Mouse (Mus musculus): ENCODE results near the gene Slc38a7. TPM values are rescaled to one million over a fixed set of nuclear protein-coding genes. Genes with fewer than 3 reads are reported as not detected.
"Not testable (repeated sequence)": the region's sequence is repeated elsewhere in the genome, so short reads cannot be mapped to it uniquely, and the experiment has no call there.

The Slc38a7 gene
- total RNA-seq, 2 experiments from 2014 or later: 11.5 to 13.0 TPM

DNA sequence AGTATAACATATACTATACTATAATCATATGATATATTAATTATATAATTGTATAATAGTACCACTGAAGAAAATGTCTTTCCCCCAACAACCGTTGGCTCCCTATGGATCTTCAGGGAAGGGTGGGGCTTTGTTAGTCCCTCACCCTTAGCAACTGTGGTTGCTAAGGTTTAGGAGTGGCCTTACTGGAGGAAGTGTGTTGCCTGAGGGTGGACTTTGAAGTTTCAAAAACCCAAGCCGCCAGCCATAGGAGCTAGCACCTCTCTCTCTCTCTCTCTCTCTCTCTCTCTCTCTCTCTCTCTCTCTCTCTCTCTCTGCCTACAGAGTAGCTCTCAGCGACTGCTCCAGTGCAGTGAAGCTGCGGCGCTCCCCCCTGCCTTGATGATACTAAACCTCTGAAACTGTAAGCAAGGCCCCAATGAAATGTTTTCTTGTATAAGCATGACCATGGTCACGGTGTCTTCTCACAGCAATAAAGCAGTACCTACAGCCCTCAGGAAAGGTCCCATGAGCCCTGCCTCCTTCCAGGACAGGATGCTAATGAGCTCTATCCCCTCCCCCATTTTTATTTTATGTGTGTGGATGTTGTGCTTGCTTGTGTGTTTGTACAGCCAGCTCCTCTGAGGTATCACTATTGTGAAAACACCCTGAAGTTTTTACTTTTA, 37.2 kb downstream of the Slc38a7 start:
- no peak for DNase-seq (ENCODE audit: low spot score)
- intact Hi-C loops (cut with DNase I): no loop called here

DNA sequence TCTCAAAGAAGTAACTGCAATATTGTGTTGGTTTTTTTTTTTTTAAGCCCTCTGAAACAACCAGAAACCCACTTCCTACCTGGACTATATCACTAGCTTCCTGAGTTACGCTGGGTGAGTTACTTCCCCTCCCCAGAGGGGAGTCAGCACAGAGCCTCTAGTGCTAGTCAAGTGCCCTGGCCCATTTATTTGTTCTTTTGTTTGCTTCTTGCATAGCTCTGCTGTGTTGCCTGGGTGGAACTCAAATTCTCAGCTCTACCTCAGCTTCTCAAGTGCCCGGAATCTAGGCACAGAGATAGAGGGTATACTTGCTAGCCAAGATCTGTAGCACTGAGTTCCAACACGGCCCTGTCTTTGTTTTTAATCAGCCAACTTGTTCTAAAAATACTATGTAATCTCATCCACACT, 43.2 kb downstream of the Slc38a7 start:
- intact Hi-C loops (cut with DNase I): no loop called here
- no peak for DNase-seq (ENCODE audit: low spot score)

GRCm38 (mm10) chr8:95809116-95809515, 44.2 kb downstream of the Slc38a7 start:
- intact Hi-C loops (cut with DNase I): loop anchor here (2.0 to 5.0 kb wide), 2 partner anchors 44 to 78 kb away; partner anchors contain the start of genes Got2 and Slc38a7

DNA sequence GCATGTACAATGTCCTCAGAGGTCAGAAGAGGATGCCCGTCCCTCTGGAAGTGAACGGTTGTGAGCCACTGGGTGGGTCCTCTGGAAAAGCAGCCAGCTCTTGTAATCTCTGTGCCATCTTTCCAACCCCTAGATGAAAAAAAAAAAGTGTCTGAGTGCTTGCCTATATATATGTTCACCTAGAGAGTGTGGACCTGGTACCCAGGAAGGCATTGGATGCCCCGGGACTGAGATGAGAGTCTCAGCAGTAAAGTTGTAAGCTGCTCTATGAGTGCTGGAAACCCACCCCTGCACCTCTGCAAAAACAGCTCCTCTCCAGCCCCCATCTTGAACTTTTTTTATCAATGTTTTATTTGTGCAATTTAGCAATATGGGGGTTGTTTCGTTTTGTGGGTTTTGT, 44.7 kb downstream of the Slc38a7 start:
- intact Hi-C loops (cut with DNase I): loop anchor here (2.0 to 5.0 kb wide), 2 partner anchors 44 to 79 kb away; partner anchors contain the start of genes Got2 and Slc38a7

More at GRCm38 (mm10) chr8:95809116-95809515, 44.2 kb downstream of the Slc38a7 start:
- DNase-seq (ENCODE audit: low spot score): no peak

DNA sequence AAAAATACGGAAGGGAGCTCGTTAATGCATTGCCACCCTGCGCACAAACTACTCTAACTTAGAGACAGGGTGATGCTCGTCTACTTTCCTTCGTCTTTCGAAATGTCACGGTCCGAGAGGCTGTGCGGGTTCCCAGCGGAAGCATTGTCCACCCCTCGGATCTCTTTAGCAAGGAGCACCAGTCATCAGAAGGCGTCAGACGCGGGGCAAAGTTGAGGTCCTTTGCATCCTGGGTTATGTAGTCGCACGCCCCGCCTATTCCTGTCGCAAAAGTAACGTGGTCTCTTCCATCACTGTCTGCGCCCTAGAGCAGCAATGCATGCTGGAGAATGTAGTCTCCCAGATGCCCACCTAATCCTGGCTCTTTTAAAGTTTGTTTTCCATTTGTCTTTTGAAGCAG, 45.5 kb downstream of the Slc38a7 start:
- DNase-seq (ENCODE audit: low spot score): peak; percentile 87
- intact Hi-C loops (cut with DNase I): loop anchor here (2.0 to 5.0 kb wide), 2 partner anchors 45 to 79 kb away; partner anchors contain the start of genes Got2 and Slc38a7

More for the DNA sequence above, 44.7 kb downstream of the Slc38a7 start:
- DNase-seq (ENCODE audit: low spot score): no peak

DNA sequence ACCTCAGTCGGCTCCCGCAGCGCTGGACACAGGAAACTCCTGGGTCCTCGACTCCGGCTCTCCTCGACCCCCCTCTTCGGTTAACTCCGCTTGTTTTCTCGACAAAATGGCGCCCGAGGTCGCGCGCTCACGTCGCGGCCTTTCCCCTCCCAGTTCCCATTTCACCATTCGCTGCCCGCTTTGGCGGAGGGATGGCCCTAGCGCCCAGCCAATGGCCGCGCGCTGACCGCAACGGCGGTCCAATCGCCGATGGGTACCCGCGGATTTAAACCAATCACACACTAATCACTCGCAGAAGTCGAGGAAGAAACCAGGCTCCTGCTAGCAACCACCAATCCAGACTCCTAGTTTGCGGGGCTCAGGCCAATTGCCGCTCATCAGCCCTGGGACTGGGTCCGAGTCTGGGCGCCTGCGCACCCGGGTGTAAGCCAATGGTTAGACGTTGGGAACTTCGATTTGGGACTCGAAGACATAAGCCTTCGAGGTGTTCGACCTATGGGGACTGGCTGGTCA, 46.0 kb downstream of the Slc38a7 start, which contains the start of gene Cnot1:
Gene Cnot1 (minus strand): TSS at position 134 of the 513 bp plus-strand sequence.
- peak; percentile 96 for DNase-seq (ENCODE audit: low spot score)
- intact Hi-C loops (cut with DNase I): loop anchor here (5.0 kb wide), 1 partner anchor 80 kb away; the partner anchor contains the start of gene Got2

- intact Hi-C loops (cut with DNase I): loop anchor here (5.0 kb wide), 1 partner anchor 81 kb away; the partner anchor contains the start of gene Got2
- DNase-seq (ENCODE audit: low spot score): no peak
Measured at GRCm38 (mm10) chr8:95806461-95807191, 46.7 kb downstream of the Slc38a7 start.

DNA sequence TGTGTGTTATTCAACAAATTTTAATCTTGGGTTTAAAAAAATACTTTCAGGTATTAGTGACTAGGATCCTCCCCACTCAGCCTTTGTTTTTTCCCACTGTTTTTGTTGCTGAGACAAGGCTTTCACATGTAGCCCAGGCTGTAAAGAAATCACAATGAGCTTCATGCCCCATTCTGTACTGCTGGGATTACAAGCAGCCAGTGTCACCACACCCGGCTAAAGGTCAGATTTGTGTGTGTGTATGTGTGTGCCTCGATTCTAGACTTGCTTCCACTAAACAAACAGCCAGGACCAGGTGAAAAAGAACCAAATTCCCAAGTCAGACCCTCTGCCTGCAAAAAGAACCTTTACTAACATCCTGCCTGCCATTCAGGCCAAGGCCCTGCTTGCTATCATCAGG, 47.9 kb downstream of the Slc38a7 start:
- DNase-seq (ENCODE audit: low spot score): no peak

DNA sequence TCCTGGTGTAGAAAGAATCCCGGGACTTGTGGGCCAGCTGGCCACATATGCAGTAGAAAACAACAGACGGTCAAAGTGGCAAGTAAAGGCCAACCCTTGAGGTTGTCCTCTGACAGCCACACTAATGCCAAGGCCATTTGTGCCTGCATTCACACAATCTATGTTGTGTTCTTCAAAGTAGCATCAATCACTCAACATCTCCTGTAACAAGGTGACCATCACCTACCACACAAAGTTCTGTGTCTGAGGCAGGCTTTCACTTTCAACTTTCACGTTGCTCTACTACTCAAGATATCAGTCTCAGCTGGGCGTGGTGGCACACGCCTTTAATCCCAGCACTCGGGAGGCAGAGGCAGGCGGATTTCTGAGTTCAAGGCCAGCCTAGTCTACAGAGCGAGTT, 51.1 kb downstream of the Slc38a7 start:
- DNase-seq (ENCODE audit: low spot score): no peak
- intact Hi-C loops (cut with DNase I): no loop called here

More for the DNA sequence above, 47.9 kb downstream of the Slc38a7 start:
- intact Hi-C loops (cut with DNase I): loop anchor here (5.0 kb wide), 1 partner anchor 82 kb away; the partner anchor contains the start of gene Got2

DNA sequence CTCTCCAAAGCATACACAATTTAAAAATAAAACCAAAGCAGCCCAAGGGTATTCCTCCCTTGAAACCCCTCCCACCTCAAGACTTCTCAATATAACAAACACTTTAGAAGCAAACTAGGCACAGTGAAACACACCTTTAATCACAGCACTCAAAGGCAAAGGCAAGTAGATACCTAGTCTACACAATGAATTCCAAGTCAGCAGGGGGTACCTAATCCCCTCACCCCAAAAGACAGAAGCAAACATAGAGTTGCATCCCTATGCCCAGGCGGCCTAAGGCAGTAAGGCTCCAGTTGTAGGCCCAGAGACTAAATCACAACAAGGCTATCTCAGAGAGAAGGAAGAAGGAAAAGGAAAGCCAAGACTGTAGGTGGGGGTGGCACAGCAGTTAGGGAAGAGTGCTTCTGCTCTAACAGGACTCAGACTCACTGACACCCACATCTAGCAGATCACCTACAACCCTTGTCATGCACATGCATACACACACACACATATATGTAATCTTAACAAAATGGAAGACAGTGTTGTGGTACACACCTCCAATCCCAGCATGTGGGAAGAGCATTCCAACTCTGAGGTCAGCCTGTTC, 51.8 kb downstream of the Slc38a7 start:
- intact Hi-C loops (cut with DNase I): no loop called here
- no peak for DNase-seq (ENCODE audit: low spot score)

GRCm38 (mm10) chr8:95800353-95800752, 53.0 kb downstream of the Slc38a7 start:
- DNase-seq (ENCODE audit: low spot score): no peak
- intact Hi-C loops (cut with DNase I): no loop called here

- intact Hi-C loops (cut with DNase I): no loop called here
- DNase-seq (ENCODE audit: low spot score): no peak
Measured at GRCm38 (mm10) chr8:95799891-95800290, 53.4 kb downstream of the Slc38a7 start.

GRCm38 (mm10) chr8:95799117-95799516, 54.2 kb downstream of the Slc38a7 start:
- intact Hi-C loops (cut with DNase I): no loop called here
- DNase-seq (ENCODE audit: low spot score): no peak

GRCm38 (mm10) chr8:95795333-95796061, 57.8 kb downstream of the Slc38a7 start:
- DNase-seq (ENCODE audit: low spot score); intact Hi-C loops (cut with DNase I): not testable (repeated sequence)

Other genes starting within 250 kb of the Slc38a7 start
- gene Gins3, start 220.1 kb downstream of the Slc38a7 start, total RNA-seq (2021): 1 to 10 TPM in 1 of 2 experiments, under 1 TPM in 1; 0.88 to 1.3 TPM
- 100 to 1,000 TPM; 317 to 336 TPM for gene Ndrg4, start 176.6 kb downstream of the Slc38a7 start, total RNA-seq (2021)
- gene Setd6, start 137.7 kb downstream of the Slc38a7 start, total RNA-seq (2021): 10 to 100 TPM; 14.1 to 15.1 TPM
- gene Cnot1, start 46.1 kb downstream of the Slc38a7 start, total RNA-seq (2021): 100 to 1,000 TPM; 109 to 130 TPM
- 10 to 100 TPM; 84.4 to 96.1 TPM for gene Sap18b, start 28.2 kb downstream of the Slc38a7 start, total RNA-seq (2021)
- gene Got2, start 35.0 kb upstream of the Slc38a7 start, total RNA-seq (2021): 100 to 1,000 TPM; 828 to 869 TPM

Data from heart, postnatal 25 days (tissue).